Mouse (Mus musculus) ES-E14 (cell line): ENCODE measurements at regions not wholly inside any gene's neighbourhood (a gene's known extent, or its start where the extent isn't known, plus 50 kb on each side); places are given as distances from the start of the nearest gene placed in this dataset.

Experiments
- DNase-seq: peaks from one replicate; pipeline ENCODE4 v3.0.0-alpha.2; 2013; ENCODE audit warnings: low read depth, low spot score
- H3K27ac ChIP-seq: 2 replicates; pipeline ENCODE4 v1.5.1; 2012; ENCODE audit warnings: low read depth, mild to moderate bottlenecking, low read length, moderate library complexity, mixed read lengths; ENCODE audit not compliant: poor library complexity, insufficient read depth, severe bottlenecking
- H3K36me3 ChIP-seq: 2 replicates; pipeline ENCODE4 v1.6.1; 2012; ENCODE audit warnings: mild to moderate bottlenecking, low read length, moderate library complexity, mixed read lengths; ENCODE audit not compliant: control insufficient read depth, poor library complexity, insufficient read depth, severe bottlenecking
- H3K4me1 ChIP-seq, 2 experiments: fragments of 150-350 bp in 1 of 2; sonication (generic) in 1 of 2; 2 replicates each; pipeline ENCODE4 v1.6.1; 2012; ENCODE audit warnings: low read length in 2 of 2, mild to moderate bottlenecking in 1 of 2, mixed read lengths in 1 of 2; ENCODE audit not compliant: control insufficient read depth in 2 of 2, insufficient read depth in 2 of 2, poor library complexity in 1 of 2
- H3K4me3 ChIP-seq, 2 experiments: fragments of 150-350 bp in 1 of 2; sonication (generic) in 1 of 2; 2 replicates each; pipeline ENCODE4 v1.5.1; 2012; ENCODE audit warnings: low read length in 2 of 2, low read depth in 1 of 2, mild to moderate bottlenecking in 1 of 2, mixed read lengths in 1 of 2; ENCODE audit not compliant: insufficient read depth in 1 of 2, poor library complexity in 1 of 2, severe bottlenecking in 1 of 2
- H3K9ac ChIP-seq: 2 replicates; pipeline ENCODE4 v1.6.1; 2012; ENCODE audit warnings: low read depth, mild to moderate bottlenecking, low read length, mixed read lengths; ENCODE audit not compliant: poor library complexity, insufficient read depth, severe bottlenecking
- H3K9me3 ChIP-seq: fragments of 150-350 bp; sonication (generic); 2 replicates; pipeline ENCODE4 v1.6.1; 2012; ENCODE audit warnings: low read depth, mild to moderate bottlenecking, low read length; ENCODE audit not compliant: control insufficient read depth, insufficient read depth
- CHD2 ChIP-seq: IDR thresholded peaks from 2 replicates; pipeline ENCODE4 v1.6.1; 2014; ENCODE audit warnings: mild to moderate bottlenecking, low read depth, low read length, inconsistent platforms
- HCFC1 ChIP-seq: IDR thresholded peaks from 2 replicates; pipeline ENCODE4 v1.6.1; 2012; ENCODE audit warnings: low read length, inconsistent platforms, borderline replicate concordance; ENCODE audit not compliant: insufficient read depth
- MAFK ChIP-seq: IDR thresholded peaks from 2 replicates; pipeline ENCODE4 v1.6.1; 2014; ENCODE audit warnings: mild to moderate bottlenecking, low read depth, low read length, inconsistent platforms; ENCODE audit not compliant: insufficient read depth
- ZC3H11A ChIP-seq: IDR thresholded peaks from 2 replicates; pipeline ENCODE4 v1.6.1; 2012; ENCODE audit warnings: low read depth, mild to moderate bottlenecking, inconsistent platforms, low read length, borderline replicate concordance
- ZNF384 ChIP-seq: IDR thresholded peaks from 2 replicates; pipeline ENCODE4 v1.6.1; 2012; ENCODE audit warnings: low read depth, low read length, inconsistent platforms
- in situ Hi-C, 2 experiments: fragments of 600-800 bp; cut with MboI; formaldehyde crosslinking; loops; one replicate each; pipeline ENCODE4 v1.15.1; 2025; ENCODE audit warnings: low sequenced_read_pairs in 2 of 2, inconsistent platforms in 1 of 2; ENCODE audit not compliant: unreplicated experiment in 2 of 2

DNA sequence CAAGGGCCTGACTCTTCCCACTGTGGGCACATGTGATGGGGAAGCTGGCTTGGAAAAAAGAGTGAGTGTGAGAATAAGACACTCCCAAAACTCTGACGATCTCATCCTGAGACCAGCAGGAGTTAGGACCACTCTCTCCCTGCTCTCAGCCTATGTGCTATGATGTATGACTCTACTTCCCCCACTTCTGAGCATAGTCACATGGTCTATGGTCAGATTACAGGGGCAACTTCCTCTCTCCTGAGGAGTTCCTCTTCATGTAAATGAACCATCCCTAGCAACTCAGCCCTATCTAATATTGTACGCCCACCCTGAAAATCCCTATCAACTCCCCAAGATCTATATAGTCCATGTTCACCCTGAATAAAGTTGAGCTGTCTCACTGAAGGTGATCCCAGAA, 120.0 kb upstream of the Lmo4 start:
- Histone ChIP-seq H3K36me3 (no peaks in the 10 kb centered on the region), H3K9me3 (no peaks in the 10 kb centered on the region), H3K27ac (no peak overlapping the region), H3K4me3 (no peak overlapping the region), H3K4me1 (no peaks in the 10 kb centered on the region), H3K9ac (no peak overlapping the region)
- no peak for DNase-seq
- in situ Hi-C loops: no loop called here
- TF ChIP-seq ZNF384: no peak
- no peak for TF ChIP-seq CHD2
- TF ChIP-seq MAFK: no peak
- TF ChIP-seq HCFC1: no peak
- no peak for TF ChIP-seq ZC3H11A

DNA sequence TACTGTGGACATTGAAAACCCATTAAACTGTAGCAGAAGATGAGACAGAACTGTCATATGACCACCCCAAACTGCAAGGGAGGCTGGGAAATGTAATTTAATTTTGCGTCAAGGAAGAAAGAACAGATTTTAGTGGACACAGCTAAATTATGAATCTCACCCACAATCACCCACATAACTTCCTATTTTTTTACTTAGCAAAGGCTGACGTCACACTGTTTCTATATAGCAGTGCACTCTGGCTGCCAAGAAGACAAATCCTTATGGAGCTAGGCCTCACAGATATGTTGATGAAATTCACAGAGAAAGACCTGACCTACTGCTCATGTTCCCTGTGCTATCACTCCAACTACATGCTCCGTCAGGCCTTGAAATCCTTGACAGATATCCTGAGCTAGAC, 118.5 kb upstream of the Lmo4 start:
- Histone ChIP-seq H3K9me3 (no peaks in the 10 kb centered on the region), H3K4me3 (no peak overlapping the region), H3K4me1 (no peaks in the 10 kb centered on the region), H3K27ac (no peak overlapping the region), H3K36me3 (no peaks in the 10 kb centered on the region), H3K9ac (no peak overlapping the region)
- in situ Hi-C loops: no loop called here
- no peak for DNase-seq
- no peak for TF ChIP-seq MAFK

DNA sequence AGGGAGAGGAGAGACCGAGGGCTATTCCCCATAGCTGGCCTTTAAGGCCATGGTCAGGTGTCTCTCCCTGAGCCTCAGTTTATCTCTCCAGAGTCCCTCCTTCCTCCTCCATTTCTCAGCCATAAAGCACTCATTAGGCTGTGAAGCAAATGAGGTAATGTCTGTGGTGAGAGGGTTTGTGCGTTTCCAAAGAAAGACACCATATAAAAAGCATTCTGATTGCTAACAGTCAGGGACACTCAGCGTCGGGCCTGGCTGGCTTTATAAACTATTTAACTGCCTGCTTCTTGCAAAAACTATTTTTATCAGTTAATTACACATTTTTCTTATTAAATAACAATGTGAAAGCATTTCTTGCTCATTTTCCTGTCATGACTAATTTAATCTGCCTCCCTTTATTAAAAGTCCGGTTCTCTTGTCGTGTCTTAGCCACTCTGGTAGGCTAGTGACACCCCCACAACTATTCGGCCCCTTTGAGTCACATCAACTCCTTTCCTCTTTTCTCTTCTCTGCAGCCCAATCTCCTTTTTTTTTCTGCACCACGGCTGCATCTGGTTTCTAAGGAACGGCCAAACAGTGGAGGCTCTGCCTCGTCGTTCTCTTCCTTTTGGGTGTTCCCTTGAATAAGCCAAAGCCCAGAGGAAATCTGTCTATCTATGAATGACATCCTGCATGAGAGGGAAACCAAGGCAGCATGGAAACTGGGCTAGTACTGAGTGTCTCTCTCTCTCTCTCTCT, 114.6 kb upstream of the Lmo4 start:
- TF ChIP-seq ZNF384: no peak
- no peak for TF ChIP-seq HCFC1
- TF ChIP-seq ZC3H11A: no peak
- TF ChIP-seq CHD2: no peak
- TF ChIP-seq MAFK: no peak
- DNase-seq: no peak
- Histone ChIP-seq H3K36me3 (no peaks in the 10 kb centered on the region), H3K4me3 (no peak overlapping the region), H3K4me1 (no peaks in the 10 kb centered on the region), H3K9ac (no peak overlapping the region), H3K9me3 (no peaks in the 10 kb centered on the region), H3K27ac (no peak overlapping the region)
- in situ Hi-C loops: no loop called here

DNA sequence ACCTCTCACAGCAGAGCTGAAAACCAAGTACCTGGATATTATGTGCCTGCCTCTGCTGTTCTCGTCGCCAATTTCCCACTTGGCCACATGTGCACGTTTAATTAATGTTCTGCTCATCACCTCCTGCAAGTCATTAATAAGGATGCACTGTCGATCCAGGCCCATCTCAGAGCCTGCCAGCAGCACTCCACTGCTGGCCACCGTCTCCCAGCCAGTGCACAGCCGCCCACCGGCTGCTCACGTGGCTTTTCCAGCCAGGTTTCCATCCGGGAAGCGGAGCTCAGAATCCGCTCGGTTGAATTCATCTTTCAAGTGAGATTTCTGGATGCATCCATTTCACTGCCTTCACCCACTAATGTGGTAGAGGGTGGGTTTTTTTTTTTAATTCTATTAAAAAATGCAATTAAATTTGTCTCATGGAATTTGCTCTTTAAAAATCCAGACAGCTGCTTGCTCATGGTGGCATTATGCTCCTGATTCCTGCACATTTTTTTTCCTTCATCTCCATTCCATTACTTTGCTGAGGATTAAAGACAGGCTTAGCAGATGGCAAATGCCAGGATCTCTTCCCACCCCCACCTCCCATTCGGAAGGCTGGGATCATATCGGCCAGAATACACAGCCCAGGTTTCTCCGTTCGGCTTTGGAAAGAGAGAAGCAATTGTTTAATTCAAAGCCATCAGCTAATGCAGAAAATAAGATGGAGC, 113.9 kb upstream of the Lmo4 start:
- H3K27ac ChIP-seq: no peak overlapping the region
- H3K9ac ChIP-seq: no peak overlapping the region
- H3K4me1 ChIP-seq: no peaks in the 10 kb centered on the region
- no peaks in the 10 kb centered on the region for H3K9me3 ChIP-seq
- TF ChIP-seq ZC3H11A (no peak), MAFK (no peak), ZNF384 (no peak), CHD2 (no peak), HCFC1 (no peak)
- DNase-seq: no peak
- H3K36me3 ChIP-seq: no peaks in the 10 kb centered on the region
- in situ Hi-C loops: no loop called here
- no peak overlapping the region for H3K4me3 ChIP-seq
